Mouse (Mus musculus) liver, adult 2 months (tissue): ENCODE data around the gene Rbms2.

ENCODE experiments used
- CTCF ChIP-seq: fragments of 200-500 bp; IDR thresholded peaks from 2 replicates; pipeline ENCODE4 v1.5.1; 2011; ENCODE audit warnings: low read depth, low read length, control low read depth
- POLR2A ChIP-seq: fragments of 200-500 bp; IDR thresholded peaks from 2 replicates; pipeline ENCODE4 v1.6.1; 2011; ENCODE audit warnings: low read length, control low read depth; ENCODE audit not compliant: insufficient read depth; ENCODE audit errors: extremely low read depth

- no peak for TF ChIP-seq POLR2A
- peak; percentile 76 for TF ChIP-seq CTCF
Observed at GRCm38 (mm10) chr10:128090651-128091563, 89.2 kb downstream of the Rbms2 start.
